Mouse (Mus musculus) midbrain, embryonic 14.5 days (tissue): ENCODE measurements around the gene Aknad1. TPM values are rescaled to one million over a fixed set of nuclear protein-coding genes. Genes with fewer than 3 reads are reported as not detected.

ENCODE experiments used
- ATAC-seq: fragments of 200-750 bp; cut with Nextera tagmentation; 2 replicates; pipeline ENCODE4 v1.8.0; 2017; ENCODE audit warnings: moderate number of reproducible peaks, moderate library complexity; ENCODE audit not compliant: low FRiP score, low TSS enrichment
- DNase-seq: peaks from one replicate; pipeline ENCODE4 v3.0.0-alpha.2; 2015
- H3K27ac ChIP-seq: fragments of 300-500 bp; sonication (generic); replicated peaks from 2 replicates; pipeline ENCODE4 v1.5.1; 2014; ENCODE audit warnings: mild to moderate bottlenecking, low read depth, low read length, moderate library complexity
- H3K27me3 ChIP-seq: fragments of 300-500 bp; sonication (generic); 2 replicates; pipeline ENCODE4 v1.6.1; 2014; ENCODE audit warnings: low read length, control low read depth, mixed read lengths; ENCODE audit not compliant: control insufficient read depth, insufficient read depth
- H3K36me3 ChIP-seq: fragments of 300-500 bp; sonication (generic); 2 replicates; pipeline ENCODE4 v1.6.1; 2014; ENCODE audit warnings: low read length, control low read depth; ENCODE audit not compliant: control insufficient read depth, insufficient read depth
- H3K4me1 ChIP-seq: fragments of 300-500 bp; sonication (generic); 2 replicates; pipeline ENCODE4 v1.6.1; 2014; ENCODE audit warnings: mild to moderate bottlenecking, antibody characterized with exemption, low read length, control low read depth; ENCODE audit not compliant: control insufficient read depth, insufficient read depth
- H3K4me2 ChIP-seq: fragments of 300-500 bp; sonication (generic); 2 replicates; pipeline ENCODE4 v1.6.1; 2014; ENCODE audit warnings: mild to moderate bottlenecking, low read length, moderate library complexity
- H3K4me3 ChIP-seq: fragments of 300-500 bp; sonication (generic); replicated peaks from 2 replicates; pipeline ENCODE4 v1.5.1; 2014; ENCODE audit warnings: low read depth, low read length
- H3K9ac ChIP-seq: fragments of 300-500 bp; sonication (generic); replicated peaks from 2 replicates; pipeline ENCODE4 v1.6.1; 2014; ENCODE audit warnings: mild to moderate bottlenecking, low read length, moderate library complexity
- H3K9me3 ChIP-seq: fragments of 300-500 bp; sonication (generic); 2 replicates; pipeline ENCODE4 v1.6.1; 2016; ENCODE audit warnings: low read length, control low read depth, mixed read lengths; ENCODE audit not compliant: control insufficient read depth
- WGBS: fragments of 180-500 bp; shearing (Covaris S2); extraction: QIAGEN DNeasy Blood & Tissue Kit; methylation state at CpG from one replicate; pipeline ENCODE4 v1.1.7; 2014; 5-methylcytosine and 5-hydroxymethylcytosine counted together
- polyA plus RNA-seq: library from polyadenylated mRNA; unstranded; fragments of >200 nt; fragmentation: Nextera tagmentation; extraction: Ambion mirVana; gene quantifications from 2 replicates; pipeline ENCODE4 v1.2.1, GENCODE M21; 2014

Aknad1 gene
- polyA plus RNA-seq, 1 experiment from 2014 or later = not detected

- Histone ChIP-seq H3K4me2 (no peak overlapping the region), H3K9ac (no peak overlapping the region), H3K27me3 (no peaks in the 10 kb centered on the region), H3K9me3 (no peaks in the 10 kb centered on the region), H3K4me1 (no peaks in the 10 kb centered on the region), H3K4me3 (no peak overlapping the region), H3K36me3 (no peaks in the 10 kb centered on the region), H3K27ac (no peak overlapping the region)
- peak; percentile 55; the same call in 1 of the 2 replicates for ATAC-seq
- WGBS = 45% methylated on average over 6 of the region's 6 CpGs
- DNase-seq = peak; percentile 91
Observed at GRCm38 (mm10) chr3:108770725-108771368, 31.4 kb downstream of the Aknad1 start.

GRCm38 (mm10) chr3:108772211-108772610 lies 32.8 kb downstream of the Aknad1 start:
- Histone ChIP-seq H3K4me1 (no peaks in the 10 kb centered on the region), H3K27me3 (no peaks in the 10 kb centered on the region), H3K4me2 (no peak overlapping the region), H3K4me3 (no peak overlapping the region), H3K36me3 (no peaks in the 10 kb centered on the region), H3K27ac (no peak overlapping the region), H3K9me3 (no peaks in the 10 kb centered on the region), H3K9ac (no peak overlapping the region)
- no peak for ATAC-seq
- DNase-seq = no peak
- 85% methylated on average over 13 of the region's 13 CpGs for WGBS

- H3K9me3 ChIP-seq = no peaks in the 10 kb centered on the region
- DNase-seq (no peak), ATAC-seq (no peak)
- no peaks in the 10 kb centered on the region for H3K27me3 ChIP-seq
- H3K4me1 ChIP-seq = no peaks in the 10 kb centered on the region
- no peaks in the 10 kb centered on the region for H3K36me3 ChIP-seq
- H3K4me3 ChIP-seq = no peak overlapping the region
- H3K9ac ChIP-seq = no peak overlapping the region
- no peak overlapping the region for H3K27ac ChIP-seq
- WGBS = 85% methylated on average over 3 of the region's 3 CpGs
- H3K4me2 ChIP-seq = no peak overlapping the region
Observed at GRCm38 (mm10) chr3:108772811-108773210, 33.4 kb downstream of the Aknad1 start.

- H3K4me2 ChIP-seq = no peak overlapping the region
- peaks cover 4% of the 10 kb centered on the region; the same call in 1 of the 2 replicates for H3K4me1 ChIP-seq
- no peak overlapping the region for H3K4me3 ChIP-seq
- H3K27ac ChIP-seq = no peak overlapping the region
- no peaks in the 10 kb centered on the region for H3K36me3 ChIP-seq
- no peak overlapping the region for H3K9ac ChIP-seq
- no peak for DNase-seq
- 84% methylated on average over 4 of the region's 4 CpGs for WGBS
- ATAC-seq = no peak
- no peaks in the 10 kb centered on the region for H3K27me3 ChIP-seq
- H3K9me3 ChIP-seq = no peaks in the 10 kb centered on the region
Observed at GRCm38 (mm10) chr3:108778761-108779540, 39.5 kb downstream of the Aknad1 start.

GRCm38 (mm10) chr3:108781238-108781883 lies 41.9 kb downstream of the Aknad1 start:
- no peaks in the 10 kb centered on the region for H3K27me3 ChIP-seq
- ATAC-seq (no peak), DNase-seq (peak; percentile 31)
- peaks cover 4% of the 10 kb centered on the region; the same call in 1 of the 2 replicates for H3K4me1 ChIP-seq
- 0 out of 2 replicates have a peak, but pooled peaks cover 5% of the 10 kb centered on the region for H3K9me3 ChIP-seq
- H3K4me2 ChIP-seq = no peak overlapping the region
- H3K36me3 ChIP-seq = no peaks in the 10 kb centered on the region
- WGBS = 58% methylated on average over 10 of the region's 10 CpGs
- no peak overlapping the region for H3K9ac ChIP-seq
- H3K27ac ChIP-seq = no peak overlapping the region
- H3K4me3 ChIP-seq = no peak overlapping the region

- Histone ChIP-seq H3K27ac (no peak overlapping the region), H3K36me3 (no peaks in the 10 kb centered on the region), H3K4me1 (peaks cover 4% of the 10 kb centered on the region; the same call in 1 of the 2 replicates), H3K4me2 (no peak overlapping the region), H3K9me3 (0 out of 2 replicates have a peak, but pooled peaks cover 5% of the 10 kb centered on the region), H3K9ac (no peak overlapping the region), H3K27me3 (no peaks in the 10 kb centered on the region), H3K4me3 (no peak overlapping the region)
- 76% methylated on average over 5 of the region's 5 CpGs for WGBS
- ATAC-seq (no peak), DNase-seq (no peak)
Observed at GRCm38 (mm10) chr3:108781884-108782270, 42.4 kb downstream of the Aknad1 start.

- ATAC-seq = no peak
- Histone ChIP-seq H3K4me3 (no peak overlapping the region), H3K9ac (no peak overlapping the region), H3K4me1 (peaks cover 4% of the 10 kb centered on the region; the same call in 1 of the 2 replicates), H3K27ac (no peak overlapping the region), H3K36me3 (no peaks in the 10 kb centered on the region), H3K27me3 (no peaks in the 10 kb centered on the region), H3K9me3 (0 out of 2 replicates have a peak, but pooled peaks cover 5% of the 10 kb centered on the region), H3K4me2 (no peak overlapping the region)
- no peak for DNase-seq
- WGBS = 87% methylated on average over 6 of the region's 6 CpGs
Observed at GRCm38 (mm10) chr3:108782364-108782895, 43.0 kb downstream of the Aknad1 start.

GRCm38 (mm10) chr3:108786520-108786919 lies 47.1 kb downstream of the Aknad1 start:
- ATAC-seq = no peak

More at GRCm38 (mm10) chr3:108786520-108786919, 47.1 kb downstream of the Aknad1 start:
- DNase-seq = no peak
- H3K27ac ChIP-seq = no peak overlapping the region
- H3K4me3 ChIP-seq = no peak overlapping the region
- H3K4me2 ChIP-seq = no peak overlapping the region
- H3K36me3 ChIP-seq = no peaks in the 10 kb centered on the region
- H3K4me1 ChIP-seq = peaks cover 3% of the 10 kb centered on the region; the same call in 1 of the 2 replicates
- 75% methylated on average over 6 of the region's 6 CpGs for WGBS
- no peaks in the 10 kb centered on the region for H3K27me3 ChIP-seq
- H3K9ac ChIP-seq = no peak overlapping the region
- H3K9me3 ChIP-seq = 0 out of 2 replicates have a peak, but pooled peaks cover 5% of the 10 kb centered on the region
